In the genomic region with DNA sequence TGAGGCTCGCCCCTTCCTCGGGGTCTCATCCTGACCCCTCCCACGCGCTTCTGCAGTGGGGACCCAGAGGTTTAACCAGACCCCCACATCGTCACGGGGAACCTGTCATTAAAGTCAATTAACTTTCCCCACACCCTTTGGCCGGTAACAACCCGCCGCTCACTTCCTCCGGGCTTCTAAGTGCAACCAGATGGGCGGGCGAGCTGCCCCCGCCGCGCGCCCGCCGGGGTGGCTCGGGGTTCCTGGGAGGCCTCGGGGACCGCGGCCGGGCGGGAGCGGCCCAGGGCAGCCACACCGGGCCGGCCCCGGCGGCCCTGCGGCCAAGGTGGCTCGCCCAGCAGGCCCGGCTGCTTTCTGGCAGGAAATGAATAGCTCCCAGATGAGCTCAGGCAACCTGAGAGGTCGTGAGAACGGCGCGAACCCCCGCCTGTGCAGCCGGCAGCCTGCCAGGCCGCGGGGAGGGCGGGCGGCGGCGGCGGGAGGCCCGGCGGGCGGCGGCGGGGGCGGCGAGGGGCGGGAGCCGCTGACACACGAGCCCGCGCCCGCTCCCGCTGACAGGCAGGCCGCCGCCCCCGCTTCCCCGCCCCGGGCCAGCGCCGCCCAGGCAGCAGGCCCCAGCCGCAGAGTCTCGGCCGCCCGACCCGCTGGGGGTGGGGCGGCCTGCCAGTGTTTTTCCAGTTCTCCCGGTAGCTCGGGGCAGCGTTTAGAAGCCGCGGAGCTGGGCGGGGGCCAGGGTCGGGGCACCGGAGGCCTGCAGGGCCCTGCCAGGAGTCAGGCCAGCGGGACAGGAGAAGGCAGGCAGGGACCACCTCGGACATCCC, we compare ENCODE assay signal across 8 mouse cellular contexts. TPM values are rescaled to one million over a fixed set of nuclear protein-coding genes. Genes with fewer than 3 reads are reported as not detected.
DNase-seq lines count a peak whose midpoint lies in the region; ATAC-seq and TF ChIP-seq lines count a peak whose summit lies in the region.

No protein-coding gene starts in this region.

- H3K4me3 ChIP-seq in G1E (ENCODE audit: low read depth, low read length) = peak overlapping the region; percentile 73
- peak overlapping the region; percentile 58 for H3K4me3 ChIP-seq in hindbrain, embryonic 10.5 days

- no peak for ATAC-seq in G1E (ENCODE audit: extremely low read depth, insufficient number of reproducible peaks, low FRiP score, poor library complexity, severe bottlenecking)

- H3K9me3 ChIP-seq in G1E (replicated peaks) = no peaks in the 10 kb centered on the region
- H3K9me3 ChIP-seq in hindbrain, embryonic 10.5 days = no peaks in the 10 kb centered on the region

- H3K4me1 ChIP-seq in G1E (ENCODE audit: insufficient read depth, low read depth, low read length) = peaks cover 58% of the 10 kb centered on the region
- peaks cover 50% of the 10 kb centered on the region for H3K4me1 ChIP-seq in hindbrain, embryonic 10.5 days (replicated peaks)

- H3K36me3 ChIP-seq in G1E (replicated peaks) = peaks cover 13% of the 10 kb centered on the region
- 0 out of 2 replicates have a peak, but pooled peaks cover 6% of the 10 kb centered on the region for H3K36me3 ChIP-seq in hindbrain, embryonic 10.5 days

- peaks cover 10% of the 10 kb centered on the region; the same call in 1 of the 2 replicates for H3K27me3 ChIP-seq in G1E (ENCODE audit: insufficient read depth, low read length)
- peaks cover 76% of the 10 kb centered on the region for H3K27me3 ChIP-seq in hindbrain, embryonic 10.5 days (ENCODE audit: insufficient read depth, poor library complexity, severe bottlenecking)

- peak; percentile 80 for DNase-seq in G1E (ENCODE audit: low spot score)
- peak; percentile 66 to 77 for DNase-seq in cerebellum, adult 18-20 months
- peak; percentile 81 for DNase-seq in forelimb bud, embryonic 11.5 days (ENCODE audit: low read depth, low spot score)
- DNase-seq in hindbrain, embryonic 10.5 days (ENCODE audit: low spot score) = peak; percentile 79
- peak; percentile 61 to 62 for DNase-seq in layer of hippocampus, postnatal 14 days (ENCODE audit: low spot score in 2 of 2)
- DNase-seq in lung, postnatal 25 days (ENCODE audit: low spot score) = peak; percentile 89
- DNase-seq in right cerebral cortex, adult 2 months (ENCODE audit: low spot score in 2 of 2) = peak; percentile 52 to 56
- DNase-seq in urinary bladder, adult 2 months (ENCODE audit: low spot score) = peak; percentile 86

- H3K27ac ChIP-seq in hindbrain, embryonic 10.5 days = peak overlapping the region; percentile 90

- no peak for TF ChIP-seq CTCF in G1E (IDR thresholded peaks at IDR 0.05; ENCODE audit: low read depth, low read length)

- under 1% methylated on average over 79 of the region's 82 CpGs for WGBS in hindbrain, embryonic 10.5 days

RNA-seq across cellular contexts. Expression of a gene that starts 6.0 kb away (rescaled TPM):
- total RNA-seq in G1E (2014; fragmentation: Nextera tagmentation) = 56.9 and 58.8 TPM in 2 replicates
- total RNA-seq in G1E (2017) = 80.3 and 80.7 TPM in 2 replicates
- 58.2 and 71.0 TPM in 2 replicates for polyA plus RNA-seq in G1E (2012)
- polyA plus RNA-seq in hindbrain, embryonic 10.5 days (2016; fragmentation: Nextera tagmentation; extraction: Ambion mirVana) = 31.2 and 31.9 TPM in 2 replicates
- 10 to 100 TPM; 12.8 to 18.6 TPM for total RNA-seq in layer of hippocampus, postnatal 14 days (2021)
- polyA plus RNA-seq in urinary bladder, adult 2 months (2012; rRNA removed) = 112 and 154 TPM in 2 replicates
